Mouse (Mus musculus): ENCODE measurements around the gene Tstd1. TPM values are rescaled to one million over a fixed set of nuclear protein-coding genes. Genes with fewer than 3 reads are reported as not detected.

Tstd1 gene
- 2.3 and 2.7 TPM in 2 replicates for polyA plus RNA-seq (2015; fragmentation: Nextera tagmentation; extraction: Ambion mirVana)

GRCm38 (mm10) chr1:171418660-171419059 is at the start of gene Tstd1:
Gene Tstd1, plus strand, starts transcription at chr1:171418872.

GRCm38 (mm10) chr1:171369845-171370556 is 48.7 kb upstream of the Tstd1 start, which contains the start of gene Nectin4:
Gene Nectin4, plus strand, starts transcription at chr1:171370099.

GRCm38 (mm10) chr1:171388376-171389102 is 30.1 kb upstream of the Tstd1 start, which contains the start of gene Arhgap30:
Gene Arhgap30, plus strand, starts transcription at chr1:171388954.

GRCm38 (mm10) chr1:171410947-171411484 is 7.7 kb upstream of the Tstd1 start, which contains the start of gene Usf1:
Gene Usf1, plus strand, starts transcription at chr1:171411313.

GRCm38 (mm10) chr1:171437264-171438013 is 18.8 kb downstream of the Tstd1 start, which contains the start of gene F11r:
Gene F11r, plus strand, starts transcription at chr1:171437535.

Other genes starting within 250 kb of the Tstd1 start
- gene Pcp4l1, start 222.6 kb upstream of the Tstd1 start, polyA plus RNA-seq (2015; fragmentation: Nextera tagmentation; extraction: Ambion mirVana): 86.8 and 98.4 TPM in 2 replicates
- gene Nr1i3, start 204.9 kb upstream of the Tstd1 start, polyA plus RNA-seq (2015; fragmentation: Nextera tagmentation; extraction: Ambion mirVana): 0.27 and 0.43 TPM in 2 replicates
- gene Tomm40l, start 196.4 kb upstream of the Tstd1 start, polyA plus RNA-seq (2015; fragmentation: Nextera tagmentation; extraction: Ambion mirVana): 43.0 and 46.0 TPM in 2 replicates
- 9.6 and 16.3 TPM in 2 replicates for gene Apoa2, start 193.8 kb upstream of the Tstd1 start, polyA plus RNA-seq (2015; fragmentation: Nextera tagmentation; extraction: Ambion mirVana)
- 44.9 and 51.8 TPM in 2 replicates for gene Fcer1g, start 184.5 kb upstream of the Tstd1 start, polyA plus RNA-seq (2015; fragmentation: Nextera tagmentation; extraction: Ambion mirVana)
- gene Adamts4, start 168.5 kb upstream of the Tstd1 start, polyA plus RNA-seq (2015; fragmentation: Nextera tagmentation; extraction: Ambion mirVana): 3.0 and 4.5 TPM in 2 replicates
- gene Ndufs2, start 167.5 kb upstream of the Tstd1 start, polyA plus RNA-seq (2015; fragmentation: Nextera tagmentation; extraction: Ambion mirVana): 292 and 295 TPM in 2 replicates
- 73.7 and 82.5 TPM in 2 replicates for gene B4galt3, start 148.5 kb upstream of the Tstd1 start, polyA plus RNA-seq (2015; fragmentation: Nextera tagmentation; extraction: Ambion mirVana)
- gene Ppox, start 137.7 kb upstream of the Tstd1 start, polyA plus RNA-seq (2015; fragmentation: Nextera tagmentation; extraction: Ambion mirVana): 27.3 and 34.9 TPM in 2 replicates
- 66.3 and 73.0 TPM in 2 replicates for gene Usp21, start 130.9 kb upstream of the Tstd1 start, polyA plus RNA-seq (2015; fragmentation: Nextera tagmentation; extraction: Ambion mirVana)
- gene Ufc1, start 123.8 kb upstream of the Tstd1 start, polyA plus RNA-seq (2015; fragmentation: Nextera tagmentation; extraction: Ambion mirVana): 136 and 151 TPM in 2 replicates
- 36.3 and 36.4 TPM in 2 replicates for gene Dedd, start 89.7 kb upstream of the Tstd1 start, polyA plus RNA-seq (2015; fragmentation: Nextera tagmentation; extraction: Ambion mirVana)
- gene Nit1, start 73.2 kb upstream of the Tstd1 start, polyA plus RNA-seq (2015; fragmentation: Nextera tagmentation; extraction: Ambion mirVana): 43.7 and 47.7 TPM in 2 replicates
- gene Pfdn2, start 73.2 kb upstream of the Tstd1 start, polyA plus RNA-seq (2015; fragmentation: Nextera tagmentation; extraction: Ambion mirVana): 137 and 153 TPM in 2 replicates
- 6.6 and 7.4 TPM in 2 replicates for gene Klhdc9, start 58.1 kb upstream of the Tstd1 start, polyA plus RNA-seq (2015; fragmentation: Nextera tagmentation; extraction: Ambion mirVana)
- 5.5 and 6.8 TPM in 2 replicates for gene Nectin4, start 48.8 kb upstream of the Tstd1 start, polyA plus RNA-seq (2015; fragmentation: Nextera tagmentation; extraction: Ambion mirVana)
- 0.90 and 0.92 TPM in 2 replicates for gene Arhgap30, start 29.9 kb upstream of the Tstd1 start, polyA plus RNA-seq (2015; fragmentation: Nextera tagmentation; extraction: Ambion mirVana)
- gene Usf1, start 7.6 kb upstream of the Tstd1 start, polyA plus RNA-seq (2015; fragmentation: Nextera tagmentation; extraction: Ambion mirVana): 116 and 119 TPM in 2 replicates
- 16.2 and 18.1 TPM in 2 replicates for gene F11r, start 18.7 kb downstream of the Tstd1 start, polyA plus RNA-seq (2015; fragmentation: Nextera tagmentation; extraction: Ambion mirVana)
- gene Alyref2, start 84.6 kb downstream of the Tstd1 start, polyA plus RNA-seq (2015; fragmentation: Nextera tagmentation; extraction: Ambion mirVana): 24.2 and 25.4 TPM in 2 replicates
- not detected in 2 replicates for gene Itln1, start 116.4 kb downstream of the Tstd1 start, polyA plus RNA-seq (2015; fragmentation: Nextera tagmentation; extraction: Ambion mirVana)
- 0.13 TPM in 1 of 2 replicates, not detected in the other for gene Cd244a, start 140.3 kb downstream of the Tstd1 start, polyA plus RNA-seq (2015; fragmentation: Nextera tagmentation; extraction: Ambion mirVana)
- gene Ly9, start 188.5 kb downstream of the Tstd1 start, polyA plus RNA-seq (2015; fragmentation: Nextera tagmentation; extraction: Ambion mirVana): 0.22 and 0.26 TPM in 2 replicates
- gene Slamf7, start 234.2 kb downstream of the Tstd1 start, polyA plus RNA-seq (2015; fragmentation: Nextera tagmentation; extraction: Ambion mirVana): not detected in 2 replicates